Mouse (Mus musculus): ENCODE data around the gene Akap6.
"Not testable (repeated sequence)": the region's sequence is repeated elsewhere in the genome, so short reads cannot be mapped to it uniquely, and the experiment has no call there.

Gene Akap6

DNA sequence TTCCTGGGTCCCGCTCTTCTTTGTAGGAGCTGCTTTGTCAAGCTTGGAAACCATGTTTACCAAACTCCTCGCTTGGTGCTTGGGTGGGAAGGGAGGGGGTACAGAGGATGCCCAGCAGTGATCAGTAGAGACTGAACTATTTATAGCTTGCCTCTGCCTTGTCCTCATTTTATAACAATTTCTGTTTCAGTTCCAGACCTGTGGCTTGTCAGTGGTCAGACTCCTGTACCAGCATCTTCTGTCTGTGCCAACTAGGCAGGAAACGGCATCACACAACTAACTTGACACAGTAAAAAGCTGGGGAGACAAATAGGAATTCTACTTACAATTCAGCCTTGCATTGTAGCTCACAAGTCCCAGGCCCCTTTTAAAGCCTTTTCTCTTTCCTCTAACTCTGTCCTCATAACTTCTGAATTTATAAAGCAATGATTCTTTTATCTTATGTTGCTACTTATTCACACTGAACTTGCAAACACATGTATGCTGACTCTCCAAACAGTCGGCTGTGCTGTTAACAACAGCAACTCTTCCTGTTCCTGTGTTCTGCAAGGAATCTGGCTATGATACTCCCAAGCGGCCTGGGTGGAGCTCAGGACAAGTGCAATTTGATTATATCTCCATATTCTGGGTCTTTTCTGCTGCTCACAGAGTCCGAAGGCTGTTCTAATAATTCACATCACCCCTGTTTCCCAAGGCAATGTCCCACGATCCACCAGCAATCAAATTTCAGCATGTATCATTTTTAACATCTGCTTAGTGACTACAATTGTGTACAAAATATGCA is 12.9 kb downstream of the Akap6 start:
- DNase-seq (ENCODE audit: low spot score in 2 of 2) = no peak

DNA sequence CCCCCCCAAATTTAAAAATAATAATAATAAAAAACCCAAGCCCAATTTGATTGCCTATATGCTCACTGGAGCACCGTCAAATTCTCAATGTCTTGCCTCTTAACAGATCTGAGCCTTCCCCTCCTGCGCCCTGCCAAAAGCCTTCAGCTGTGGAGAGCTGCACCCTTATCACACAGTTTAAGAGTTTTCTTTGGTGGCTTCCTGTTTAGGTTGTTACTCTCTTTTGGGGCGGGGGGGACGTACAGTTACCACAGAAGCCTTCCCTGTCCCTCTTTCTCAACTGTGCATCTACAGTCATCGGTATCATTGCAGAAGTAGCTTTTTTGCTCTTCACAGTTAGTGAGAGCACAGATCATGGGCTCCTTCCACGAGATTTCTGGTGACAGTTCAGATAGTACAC is 19.2 kb downstream of the Akap6 start:
- DNase-seq (ENCODE audit: low spot score in 2 of 2) = no peak

GRCm38 (mm10) chr12:52719232-52719631 is 20.0 kb downstream of the Akap6 start:
- no peak for DNase-seq (ENCODE audit: low spot score in 2 of 2)

DNA sequence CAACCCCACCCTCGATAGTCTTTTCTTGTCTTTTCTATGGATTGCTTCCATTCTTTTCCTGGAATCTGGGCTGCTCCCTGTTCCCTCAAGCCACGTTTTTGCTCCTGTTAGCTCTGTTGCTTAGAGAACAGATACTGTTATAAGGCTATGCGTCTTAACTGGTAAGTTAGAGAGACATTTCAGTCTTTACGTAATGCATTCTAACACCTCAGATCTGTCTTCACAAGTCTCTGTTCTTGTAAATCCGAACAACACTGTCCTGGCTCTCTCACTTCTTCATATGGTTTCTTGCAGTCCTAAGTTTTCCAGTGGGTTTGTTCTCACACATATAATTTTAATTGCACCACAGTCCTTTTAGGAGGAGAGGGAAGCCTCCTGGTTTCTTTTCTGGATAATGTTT is 20.5 kb downstream of the Akap6 start:
- DNase-seq (ENCODE audit: low spot score in 2 of 2) = no peak

- DNase-seq (ENCODE audit: low spot score in 2 of 2) = not testable (repeated sequence)
These were observed 24.9 kb downstream of the Akap6 start for GRCm38 (mm10) chr12:52724039-52724615.

- DNase-seq (ENCODE audit: low spot score in 2 of 2) = no peak
These were observed 27.4 kb downstream of the Akap6 start for GRCm38 (mm10) chr12:52726434-52727231.

DNA sequence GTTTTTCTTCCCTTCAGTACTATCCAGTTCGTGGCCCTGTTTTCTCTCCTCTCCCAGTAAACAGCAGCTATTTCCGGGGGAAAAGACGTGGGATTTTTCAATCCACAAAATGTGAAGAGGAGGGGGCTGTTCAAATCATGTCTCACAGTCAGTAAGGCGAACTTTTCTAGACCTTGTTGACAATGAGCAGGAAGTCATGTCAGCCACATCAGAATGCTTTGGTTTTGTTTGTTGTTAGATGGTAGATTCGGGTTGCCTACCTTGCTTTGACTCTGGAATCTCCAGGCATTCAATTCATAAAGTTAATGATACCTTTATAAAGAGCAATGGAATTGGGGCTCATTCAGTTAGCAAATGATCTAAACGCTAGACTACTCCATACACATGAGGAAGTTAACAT is 30.2 kb downstream of the Akap6 start:
- no peak for DNase-seq (ENCODE audit: low spot score in 2 of 2)

DNA sequence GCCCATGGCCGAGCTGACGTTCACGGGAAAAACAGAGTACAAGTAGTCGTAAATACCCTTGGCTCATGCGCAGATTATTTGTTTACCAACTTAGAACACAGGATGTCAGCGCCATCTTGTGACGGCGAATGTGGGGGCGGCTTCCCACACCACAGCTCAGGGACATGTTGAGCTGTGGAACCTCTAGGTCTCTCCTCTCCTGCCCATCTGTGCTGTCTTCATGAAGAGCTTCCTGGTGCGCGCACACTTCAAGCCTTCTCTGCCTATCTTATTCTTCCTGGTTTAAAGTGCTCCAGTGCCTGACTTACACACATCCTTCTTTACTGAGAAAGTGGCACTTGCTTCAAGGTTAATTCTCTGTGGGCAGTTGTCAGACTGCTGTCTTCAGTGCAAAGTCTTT is 36.0 kb downstream of the Akap6 start:
- DNase-seq (ENCODE audit: low spot score in 2 of 2) = not testable (repeated sequence)

DNA sequence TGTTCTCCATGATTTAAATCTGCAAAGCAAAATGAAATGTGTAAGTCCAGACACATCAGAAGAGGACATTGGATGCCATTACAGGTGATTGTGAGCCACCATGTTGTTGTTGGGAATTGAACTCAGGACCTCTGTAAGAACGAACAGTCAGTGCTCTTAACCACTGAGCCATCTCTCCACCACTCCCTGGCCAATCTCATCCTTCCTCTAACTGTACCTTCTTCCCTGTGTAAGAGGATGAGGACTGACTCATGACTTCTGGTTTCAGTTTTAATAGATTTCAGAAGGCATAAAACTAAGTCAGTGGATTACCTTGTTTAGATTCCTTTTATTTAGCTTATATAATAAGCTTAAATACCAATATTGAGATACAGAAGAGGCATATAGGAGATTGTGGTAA is 38.0 kb downstream of the Akap6 start:
- no peak for DNase-seq (ENCODE audit: low spot score in 2 of 2)

GRCm38 (mm10) chr12:52739326-52739725 is 40.1 kb downstream of the Akap6 start:
- no peak for DNase-seq (ENCODE audit: low spot score in 2 of 2)

- no peak for DNase-seq (ENCODE audit: low spot score in 2 of 2)
These were observed 42.6 kb downstream of the Akap6 start for GRCm38 (mm10) chr12:52741801-52742200.

DNA sequence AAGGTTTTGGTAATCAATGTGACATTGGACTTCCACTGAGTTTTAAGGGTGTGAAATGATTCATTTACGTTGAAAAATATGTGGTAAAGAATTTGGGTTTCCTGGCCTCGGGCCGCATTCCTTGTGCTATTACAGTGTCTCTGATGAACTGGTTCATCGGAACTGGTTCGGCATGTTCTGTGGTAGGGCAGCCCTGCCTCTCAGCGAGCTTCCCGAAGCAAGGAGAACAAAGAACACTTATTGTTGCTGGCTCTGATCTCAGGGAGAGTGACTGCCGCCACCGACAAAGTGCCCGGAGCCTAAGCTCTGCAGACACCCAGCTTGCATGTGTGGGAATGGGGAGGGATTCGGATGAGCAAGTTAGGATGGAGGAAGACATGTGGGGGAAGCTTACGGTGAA is 50.8 kb downstream of the Akap6 start:
- no peak for DNase-seq (ENCODE audit: low spot score in 2 of 2)

- no peak for DNase-seq (ENCODE audit: low spot score in 2 of 2)
These were observed 56.5 kb downstream of the Akap6 start for GRCm38 (mm10) chr12:52755649-52756048.

DNA sequence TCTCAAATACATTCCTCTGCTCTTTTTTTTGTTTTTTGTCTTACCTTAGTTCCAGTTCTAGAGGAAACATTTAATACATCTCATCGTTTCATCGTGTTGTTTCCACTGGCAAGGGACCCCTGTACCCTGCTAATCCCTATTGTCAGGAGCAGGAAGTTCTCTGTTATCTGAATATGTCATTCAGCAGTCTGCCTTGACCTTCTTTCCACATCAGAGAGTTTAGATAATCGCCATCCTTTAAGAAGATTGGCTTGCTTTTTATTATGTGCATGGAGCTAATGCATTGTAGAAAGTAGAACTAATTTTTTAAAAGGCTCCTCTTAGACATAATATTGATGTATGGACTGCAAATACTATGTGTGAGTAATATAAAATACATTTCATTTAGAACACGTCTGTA is 58.7 kb downstream of the Akap6 start:
- DNase-seq (ENCODE audit: low spot score in 2 of 2) = no peak

DNA sequence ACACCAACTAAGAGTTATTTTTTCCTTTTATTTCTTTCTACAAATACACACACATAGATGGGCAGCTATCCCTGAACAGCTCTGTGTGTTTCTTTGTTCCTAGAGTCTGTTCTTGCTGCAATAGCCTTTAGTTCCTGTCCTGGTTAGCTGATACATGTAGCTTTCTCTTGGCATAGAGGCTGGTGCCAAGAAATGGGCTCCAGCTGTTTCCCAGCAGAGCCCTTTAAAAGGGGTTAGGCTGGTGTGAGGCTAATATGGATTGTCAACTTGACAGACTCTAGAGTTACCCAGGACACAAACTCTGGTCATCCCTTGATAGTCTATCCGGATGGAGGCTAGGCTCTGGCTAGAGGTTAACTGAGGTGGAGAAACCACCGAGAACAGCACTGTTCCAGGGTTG is 64.9 kb downstream of the Akap6 start:
- DNase-seq (ENCODE audit: low spot score in 2 of 2) = no peak

DNA sequence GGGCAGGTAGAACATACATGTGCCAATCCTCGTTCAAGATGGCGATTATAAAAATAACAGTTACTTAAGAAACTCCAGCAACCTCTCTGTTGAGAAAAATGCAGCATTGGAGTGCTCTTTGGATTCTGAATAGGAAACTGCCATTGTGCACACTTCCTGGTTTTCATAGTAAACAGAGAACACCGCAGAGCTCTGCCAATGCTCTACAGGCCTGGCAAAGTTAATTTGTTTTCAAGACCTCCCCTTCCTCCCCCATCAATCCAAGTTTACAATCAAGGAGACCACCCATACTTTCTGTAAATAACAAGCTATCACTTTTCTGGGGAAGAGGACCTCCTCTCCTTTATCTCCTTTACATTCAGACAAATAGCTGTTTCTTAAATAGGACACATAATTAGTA is 65.6 kb downstream of the Akap6 start:
- DNase-seq (ENCODE audit: low spot score in 2 of 2) = no peak

DNA sequence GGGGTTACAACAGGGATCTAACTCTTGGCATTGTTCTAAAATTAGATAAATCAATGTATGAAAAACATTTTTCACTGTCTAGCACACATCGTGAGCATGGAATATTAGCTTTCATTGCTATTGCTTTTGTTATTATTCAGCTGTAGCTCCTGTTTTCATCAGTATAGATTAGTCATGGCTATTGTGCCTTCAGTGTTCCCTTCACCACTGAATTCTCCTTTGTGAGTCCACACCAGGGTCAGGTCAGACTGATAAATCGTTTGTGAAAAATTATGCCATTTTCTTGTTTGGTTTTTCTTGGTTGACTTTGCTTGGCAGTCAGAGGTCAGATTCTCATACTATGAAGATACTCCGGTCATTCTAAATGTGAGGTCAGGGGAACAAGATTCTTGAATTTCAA is 70.4 kb downstream of the Akap6 start:
- no peak for DNase-seq (ENCODE audit: low spot score in 2 of 2)

- DNase-seq (ENCODE audit: low spot score in 2 of 2) = no peak
These were observed 72.7 kb downstream of the Akap6 start for GRCm38 (mm10) chr12:52771931-52772330.

DNA sequence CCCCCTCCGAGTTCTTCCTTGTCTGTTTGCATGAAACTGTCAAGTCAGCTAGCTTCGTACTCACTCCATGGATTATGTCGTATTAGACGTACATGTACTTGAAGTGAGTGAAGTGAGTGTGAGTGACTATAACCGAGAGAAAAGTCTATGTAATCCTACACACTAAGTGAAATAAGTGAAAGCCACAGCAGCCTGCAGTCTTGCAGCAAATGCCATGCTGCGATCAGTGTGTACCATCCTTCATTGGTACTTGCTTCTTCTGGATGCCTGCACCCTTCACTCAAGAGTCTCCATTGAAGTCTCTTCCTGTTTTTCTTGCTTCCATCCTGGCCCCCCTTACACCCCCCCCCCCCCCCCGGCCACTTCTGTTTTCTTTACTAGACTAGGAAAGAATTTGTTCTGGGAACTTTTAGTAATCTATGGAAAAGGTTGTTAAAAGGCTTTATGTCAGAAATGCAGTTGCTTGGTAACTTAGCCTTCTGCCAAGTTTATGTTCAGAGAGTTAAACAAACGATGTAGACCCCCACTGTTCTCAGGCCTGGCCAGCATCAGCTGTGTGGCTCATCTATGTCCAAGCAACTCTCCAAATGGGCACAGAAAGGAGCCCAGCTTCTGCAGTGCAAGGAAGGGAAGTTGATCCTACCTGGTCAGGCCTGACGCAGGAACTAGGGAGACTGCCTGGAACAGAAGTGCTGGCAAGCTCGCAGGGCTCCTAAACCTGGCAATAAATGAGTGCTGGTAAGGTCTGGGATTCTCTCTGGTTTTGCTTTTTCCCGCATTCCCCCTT is 73.5 kb downstream of the Akap6 start:
- no peak for DNase-seq (ENCODE audit: low spot score in 2 of 2)

- DNase-seq (ENCODE audit: low spot score in 2 of 2) = no peak
These were observed 74.7 kb downstream of the Akap6 start for GRCm38 (mm10) chr12:52773847-52774246.

DNA sequence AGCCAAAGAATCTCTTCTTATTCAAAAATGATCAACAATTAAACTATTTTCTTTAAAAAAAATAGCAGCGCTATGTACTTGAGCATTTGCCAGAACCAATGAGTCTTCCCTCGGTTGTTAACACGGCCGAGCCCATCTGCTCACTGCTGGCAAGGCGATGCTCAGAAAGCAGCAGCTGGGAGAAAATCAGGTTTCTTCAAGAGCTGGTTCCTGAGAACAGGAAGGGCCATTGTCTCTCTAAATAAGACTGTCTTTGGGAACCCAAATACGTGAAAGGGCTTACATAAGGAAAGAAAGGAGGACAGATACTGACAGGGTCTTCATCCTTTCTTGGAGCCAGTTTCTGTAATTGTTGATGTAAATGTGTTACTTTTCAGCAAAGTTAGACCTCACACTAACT is 75.2 kb downstream of the Akap6 start:
- peak in 1 of 2 experiments; percentile 42 for DNase-seq (ENCODE audit: low spot score in 2 of 2)

DNA sequence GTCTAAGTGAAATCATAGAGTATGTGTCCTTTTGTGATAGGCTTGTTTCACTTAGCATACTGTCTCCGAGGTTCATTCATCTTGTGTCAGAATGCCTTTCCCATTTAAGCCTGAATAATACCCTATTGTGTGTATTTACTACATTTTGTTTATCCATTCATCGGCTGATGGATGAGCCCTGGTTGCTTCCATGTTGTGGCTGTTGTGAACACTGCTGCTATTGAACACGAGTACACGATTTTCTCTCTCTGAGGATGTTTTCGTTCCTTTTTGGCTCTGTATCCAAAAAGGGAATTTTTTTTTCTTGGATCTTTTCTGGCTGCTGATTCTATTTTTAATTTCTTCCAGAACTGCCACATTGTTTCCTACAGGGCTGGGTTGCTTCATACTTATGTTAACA is 81.0 kb downstream of the Akap6 start:
- no peak for DNase-seq (ENCODE audit: low spot score in 2 of 2)

All from frontal cortex, postnatal 10 days (tissue).